Mouse (Mus musculus) stomach, embryonic 16.5 days (tissue): ENCODE results near the gene Adig. TPM values are rescaled to one million over a fixed set of nuclear protein-coding genes. Genes with fewer than 3 reads are reported as not detected.

Source experiments
- ATAC-seq: fragments of 200-750 bp; cut with Nextera tagmentation; 2 replicates; pipeline ENCODE4 v1.8.0; 2017; ENCODE audit warnings: moderate number of reproducible peaks, moderate TSS enrichment; ENCODE audit not compliant: insufficient read depth, low FRiP score
- H3K27ac ChIP-seq: fragments of 300-500 bp; sonication (generic); 2 replicates; pipeline ENCODE4 v1.5.1; 2014; ENCODE audit warnings: low read length
- H3K27me3 ChIP-seq: fragments of 300-500 bp; sonication (generic); 2 replicates; pipeline ENCODE4 v1.6.1; 2014; ENCODE audit warnings: low read length, control low read depth, mixed read lengths; ENCODE audit not compliant: control insufficient read depth, insufficient read depth
- H3K36me3 ChIP-seq: fragments of 300-500 bp; sonication (generic); 2 replicates; pipeline ENCODE4 v1.6.1; 2014; ENCODE audit warnings: low read length; ENCODE audit not compliant: control insufficient read depth, insufficient read depth
- H3K4me1 ChIP-seq: fragments of 300-500 bp; sonication (generic); 2 replicates; pipeline ENCODE4 v1.6.1; 2014; ENCODE audit warnings: low read length, control low read depth, mixed read lengths; ENCODE audit not compliant: control insufficient read depth, insufficient read depth
- H3K4me2 ChIP-seq: fragments of 300-500 bp; sonication (generic); 2 replicates; pipeline ENCODE4 v1.6.1; 2014; ENCODE audit warnings: low read depth, low read length, mixed read lengths
- H3K4me3 ChIP-seq: fragments of 300-500 bp; sonication (generic); replicated peaks from 2 replicates; pipeline ENCODE4 v1.5.1; 2014; ENCODE audit warnings: mild to moderate bottlenecking, low read length
- H3K9ac ChIP-seq: fragments of 300-500 bp; sonication (generic); 2 replicates; pipeline ENCODE4 v1.6.1; 2014; ENCODE audit warnings: low read length
- H3K9me3 ChIP-seq: fragments of 300-500 bp; sonication (generic); replicated peaks from 2 replicates; pipeline ENCODE4 v1.6.1; 2016; ENCODE audit warnings: low read length, control low read depth; ENCODE audit not compliant: control insufficient read depth
- whole genome bisulfite sequencing: fragments of 180-500 bp; shearing (Covaris S2); extraction: QIAGEN DNeasy Blood & Tissue Kit; methylation state at CpG from one replicate; pipeline ENCODE4 v1.1.7; 2014; 5-methylcytosine and 5-hydroxymethylcytosine counted together
- polyA plus RNA-seq: library from polyadenylated mRNA; unstranded; fragments of >200 nt; fragmentation: Nextera tagmentation; extraction: Ambion mirVana; gene quantifications from 2 replicates; pipeline ENCODE4 v1.2.1, GENCODE M21; 2015

Adig gene
- polyA plus RNA-seq, 1 experiment from 2014 or later: 1.9 TPM

DNA sequence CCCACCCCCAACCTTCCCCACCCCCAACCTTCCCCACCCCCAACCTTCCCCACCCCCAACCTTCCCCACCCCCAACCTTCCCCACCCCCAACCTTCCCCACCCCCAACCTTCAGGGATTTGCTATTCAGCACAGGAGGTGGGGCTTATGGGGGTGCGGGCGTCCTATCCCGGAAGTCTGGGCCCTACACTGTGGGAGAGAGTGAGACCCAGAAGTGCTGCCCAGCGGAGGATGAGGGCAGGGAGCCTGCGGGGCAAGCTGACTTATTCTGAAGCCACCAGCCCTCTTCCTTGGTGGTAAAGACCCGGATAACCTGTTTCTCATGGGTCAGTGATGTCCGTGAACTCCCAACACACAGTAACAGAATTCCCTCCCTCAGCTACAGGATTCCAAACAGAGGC lies 52.8 kb downstream of the Adig start:
- Histone ChIP-seq H3K9ac (no peak overlapping the region), H3K27ac (no peak overlapping the region), H3K4me1 (peaks cover 5% of the 10 kb centered on the region; the same call in 1 of the 2 replicates), H3K27me3 (peaks cover 20% of the 10 kb centered on the region), H3K4me3 (no peak overlapping the region), H3K4me2 (no peak overlapping the region), H3K9me3 (no peaks in the 10 kb centered on the region), H3K36me3 (no peaks in the 10 kb centered on the region)
- WGBS: under 1% methylated on average over 7 of the region's 7 CpGs
- no peak for ATAC-seq

DNA sequence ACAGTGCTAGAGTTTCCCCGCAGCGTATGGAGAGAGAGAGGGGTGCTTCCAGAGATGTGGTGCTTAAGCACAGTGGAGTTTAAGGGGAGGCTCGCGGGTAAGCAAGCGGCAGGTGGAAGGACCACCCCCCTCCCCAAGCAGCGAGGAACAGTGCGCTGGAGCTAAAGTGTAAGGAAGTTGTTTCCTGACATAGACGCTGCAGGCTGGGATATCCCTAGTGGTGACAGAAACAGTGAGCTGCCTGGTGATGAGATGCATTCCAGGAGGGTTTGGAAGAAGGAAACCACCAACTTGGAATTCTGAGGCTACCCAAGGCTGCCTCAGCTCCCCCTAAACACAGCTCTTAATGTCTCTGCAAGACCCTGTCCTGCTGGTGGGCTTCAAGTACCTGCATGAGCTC lies 53.4 kb downstream of the Adig start:
- Histone ChIP-seq H3K27ac (no peak overlapping the region), H3K4me3 (peak overlapping the region; percentile 15; the same call in 1 of the 2 replicates), H3K27me3 (peaks cover 20% of the 10 kb centered on the region), H3K36me3 (no peaks in the 10 kb centered on the region), H3K9ac (no peak overlapping the region), H3K4me1 (peaks cover 5% of the 10 kb centered on the region; the same call in 1 of the 2 replicates), H3K4me2 (peak overlapping the region; percentile 34), H3K9me3 (no peaks in the 10 kb centered on the region)
- no peak for ATAC-seq
- 3% methylated on average over 8 of the region's 8 CpGs for WGBS

GRCm38 (mm10) chr2:158556225-158556624 lies 53.8 kb downstream of the Adig start:
- Histone ChIP-seq H3K9ac (no peak overlapping the region), H3K4me3 (peak overlapping the region; percentile 15; the same call in 1 of the 2 replicates), H3K27me3 (peaks cover 20% of the 10 kb centered on the region), H3K36me3 (no peaks in the 10 kb centered on the region), H3K4me1 (peaks cover 5% of the 10 kb centered on the region; the same call in 1 of the 2 replicates), H3K27ac (no peak overlapping the region), H3K9me3 (no peaks in the 10 kb centered on the region), H3K4me2 (peak overlapping the region; percentile 34)
- ATAC-seq: no peak
- 2% methylated on average over 20 of the region's 20 CpGs for WGBS

DNA sequence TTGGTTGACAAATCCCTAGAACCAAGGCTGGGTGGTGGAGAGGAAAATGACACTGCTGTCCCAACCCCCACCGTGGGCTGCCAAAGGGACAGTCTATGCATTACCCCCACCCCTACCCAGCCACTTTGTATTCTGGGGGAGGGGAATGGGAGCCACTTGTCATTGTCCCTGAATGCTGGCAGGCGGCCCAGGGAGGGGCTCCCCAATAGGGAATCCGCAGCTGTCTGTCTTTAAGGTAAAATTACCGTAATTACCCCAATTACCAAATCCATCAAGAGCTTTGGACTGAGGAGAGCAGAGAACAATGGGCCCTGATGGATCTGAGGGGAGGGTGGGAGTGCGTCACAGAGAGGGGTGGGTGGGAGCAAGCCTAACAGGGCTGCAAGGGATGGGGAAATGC lies 54.3 kb downstream of the Adig start:
- H3K9ac ChIP-seq: no peak overlapping the region
- ATAC-seq: no peak
- WGBS: 15% methylated on average over 5 of the region's 5 CpGs

More for the DNA sequence above, 54.3 kb downstream of the Adig start:
- no peaks in the 10 kb centered on the region for H3K9me3 ChIP-seq
- no peaks in the 10 kb centered on the region for H3K36me3 ChIP-seq
- H3K27me3 ChIP-seq: peaks cover 20% of the 10 kb centered on the region
- H3K27ac ChIP-seq: no peak overlapping the region
- H3K4me1 ChIP-seq: peaks cover 5% of the 10 kb centered on the region; the same call in 1 of the 2 replicates
- no peak overlapping the region for H3K4me2 ChIP-seq
- no peak overlapping the region for H3K4me3 ChIP-seq

Other genes with a start within 250 kb of the Adig start
- gene Bpi, start 244.5 kb upstream of the Adig start, polyA plus RNA-seq: not detected in 2 replicates
- gene Lbp, start 196.1 kb upstream of the Adig start, polyA plus RNA-seq: 6.3 and 7.0 TPM in 2 replicates
- gene Snhg11, start 127.0 kb upstream of the Adig start, polyA plus RNA-seq: 5.4 and 7.5 TPM in 2 replicates
- gene Ralgapb, start 92.8 kb upstream of the Adig start, polyA plus RNA-seq: 12.5 and 13.2 TPM in 2 replicates
- gene Arhgap40, start 10.2 kb downstream of the Adig start, polyA plus RNA-seq: 8.3 and 9.3 TPM in 2 replicates
- not detected in 2 replicates for gene Slc32a1, start 108.2 kb downstream of the Adig start, polyA plus RNA-seq
- 2.7 and 3.1 TPM in 2 replicates for gene Actr5, start 122.3 kb downstream of the Adig start, polyA plus RNA-seq
- 3.5 and 4.1 TPM in 2 replicates for gene Ppp1r16b, start 162.8 kb downstream of the Adig start, polyA plus RNA-seq